Mouse (Mus musculus) bone marrow macrophage, adult 2 months (primary cell): ENCODE results near the gene Cdr2.

ENCODE experiments used
- CTCF ChIP-seq: IDR thresholded peaks from 2 replicates; pipeline ENCODE4 v1.5.1; 2012; ENCODE audit warnings: low read depth, mild to moderate bottlenecking, low read length, moderate library complexity
- POLR2A ChIP-seq: IDR thresholded peaks from 2 replicates; pipeline ENCODE4 v1.6.1; 2012; ENCODE audit warnings: mild to moderate bottlenecking, low read depth, low read length, borderline replicate concordance

- TF ChIP-seq CTCF (no peak), POLR2A (no peak)
Measured at GRCm38 (mm10) chr7:120936522-120936921, 45.6 kb downstream of the Cdr2 start.
